Mouse (Mus musculus): ENCODE results near the gene Sult1c2. TPM values are rescaled to one million over a fixed set of nuclear protein-coding genes. Genes with fewer than 3 reads are reported as not detected.
"Not testable (repeated sequence)": the region's sequence is repeated elsewhere in the genome, so short reads cannot be mapped to it uniquely, and the experiment has no call there.

Sult1c2 gene
- not detected in 2 replicates for polyA plus RNA-seq (2014; fragmentation: Nextera tagmentation; extraction: Ambion mirVana)

GRCm38 (mm10) chr17:53846206-53846605 lies at the start of gene Sult1c2:
Sult1c2 (minus strand) TSS chr17:53846339.
- Histone ChIP-seq H3K27me3 (replicated peaks; ENCODE audit: control insufficient read depth, insufficient read depth, low read length) (no peaks in the 10 kb centered on the region), H3K36me3 (ENCODE audit: control insufficient read depth, insufficient read depth, low read length) (no peaks in the 10 kb centered on the region), H3K9me3 (ENCODE audit: control insufficient read depth, low read length) (no peaks in the 10 kb centered on the region), H3K9ac (ENCODE audit: low read depth, low read length) (no peak within 1 kb of the TSS), H3K27ac (replicated peaks; ENCODE audit: low read depth, low read length) (no peak within 1 kb of the TSS), H3K4me2 (ENCODE audit: low read depth, low read length) (no peak within 1 kb of the TSS), H3K4me3 (ENCODE audit: low read depth, low read length) (no peak within 1 kb of the TSS), H3K4me1 (ENCODE audit: control insufficient read depth, insufficient read depth, low read length) (no peaks in the 10 kb centered on the region)
- ATAC-seq (ENCODE audit: low read depth) (no peak), DNase-seq (ENCODE audit: low spot score) (no peak)
- WGBS, result 81% methylated on average over 4 of the region's 4 CpGs

GRCm38 (mm10) chr17:53879006-53879675 lies 33.0 kb upstream of the Sult1c2 start:
- not testable (repeated sequence) for ATAC-seq (ENCODE audit: low read depth); H3K27me3 ChIP-seq (replicated peaks; ENCODE audit: control insufficient read depth, insufficient read depth, low read length); H3K4me2 ChIP-seq (ENCODE audit: low read depth, low read length); H3K9me3 ChIP-seq (ENCODE audit: control insufficient read depth, low read length); H3K36me3 ChIP-seq (ENCODE audit: control insufficient read depth, insufficient read depth, low read length); H3K4me3 ChIP-seq (ENCODE audit: low read depth, low read length); H3K4me1 ChIP-seq (ENCODE audit: control insufficient read depth, insufficient read depth, low read length); DNase-seq (ENCODE audit: low spot score); H3K9ac ChIP-seq (ENCODE audit: low read depth, low read length); H3K27ac ChIP-seq (replicated peaks; ENCODE audit: low read depth, low read length)
- 82% methylated on average over 7 of the region's 7 CpGs for WGBS

- DNase-seq (ENCODE audit: low spot score) (no peak), ATAC-seq (ENCODE audit: low read depth) (no peak)
- H3K36me3 ChIP-seq (ENCODE audit: control insufficient read depth, insufficient read depth, low read length), result no peaks in the 10 kb centered on the region
- H3K4me3 ChIP-seq (ENCODE audit: low read depth, low read length), result no peak overlapping the region
- H3K27ac ChIP-seq (replicated peaks; ENCODE audit: low read depth, low read length), result no peak overlapping the region
- H3K9ac ChIP-seq (ENCODE audit: low read depth, low read length), result no peak overlapping the region
- no peak overlapping the region for H3K4me2 ChIP-seq (ENCODE audit: low read depth, low read length)
- WGBS, result 87% methylated on average over 2 of the region's 2 CpGs
- no peaks in the 10 kb centered on the region for H3K9me3 ChIP-seq (ENCODE audit: control insufficient read depth, low read length)
- H3K4me1 ChIP-seq (ENCODE audit: control insufficient read depth, insufficient read depth, low read length), result no peaks in the 10 kb centered on the region
- H3K27me3 ChIP-seq (replicated peaks; ENCODE audit: control insufficient read depth, insufficient read depth, low read length), result no peaks in the 10 kb centered on the region
Measured at GRCm38 (mm10) chr17:53874433-53874832, 28.3 kb upstream of the Sult1c2 start.

- Histone ChIP-seq H3K36me3 (ENCODE audit: control insufficient read depth, insufficient read depth, low read length) (no peaks in the 10 kb centered on the region), H3K27me3 (replicated peaks; ENCODE audit: control insufficient read depth, insufficient read depth, low read length) (no peaks in the 10 kb centered on the region), H3K4me2 (ENCODE audit: low read depth, low read length) (no peak overlapping the region), H3K9me3 (ENCODE audit: control insufficient read depth, low read length) (no peaks in the 10 kb centered on the region), H3K4me1 (ENCODE audit: control insufficient read depth, insufficient read depth, low read length) (no peaks in the 10 kb centered on the region), H3K9ac (ENCODE audit: low read depth, low read length) (no peak overlapping the region), H3K27ac (replicated peaks; ENCODE audit: low read depth, low read length) (no peak overlapping the region), H3K4me3 (ENCODE audit: low read depth, low read length) (no peak overlapping the region)
- DNase-seq (ENCODE audit: low spot score), result no peak
- no peak for ATAC-seq (ENCODE audit: low read depth)
- 81% methylated on average over 3 of the region's 3 CpGs for WGBS
Measured at GRCm38 (mm10) chr17:53872192-53872591, 26.1 kb upstream of the Sult1c2 start.

- H3K9me3 ChIP-seq (ENCODE audit: control insufficient read depth, low read length), result no peaks in the 10 kb centered on the region
- ATAC-seq (ENCODE audit: low read depth) (no peak), DNase-seq (ENCODE audit: low spot score) (no peak)
Measured at GRCm38 (mm10) chr17:53869931-53870330, 23.8 kb upstream of the Sult1c2 start.

GRCm38 (mm10) chr17:53865260-53865955 lies 19.3 kb upstream of the Sult1c2 start:
- 88% methylated on average over 6 of the region's 6 CpGs for WGBS
- no peak overlapping the region for H3K27ac ChIP-seq (replicated peaks; ENCODE audit: low read depth, low read length)
- no peaks in the 10 kb centered on the region for H3K36me3 ChIP-seq (ENCODE audit: control insufficient read depth, insufficient read depth, low read length)
- no peak overlapping the region for H3K4me3 ChIP-seq (ENCODE audit: low read depth, low read length)
- no peak overlapping the region for H3K9ac ChIP-seq (ENCODE audit: low read depth, low read length)
- no peaks in the 10 kb centered on the region for H3K4me1 ChIP-seq (ENCODE audit: control insufficient read depth, insufficient read depth, low read length)
- DNase-seq (ENCODE audit: low spot score) (no peak), ATAC-seq (ENCODE audit: low read depth) (no peak)
- H3K27me3 ChIP-seq (replicated peaks; ENCODE audit: control insufficient read depth, insufficient read depth, low read length), result no peaks in the 10 kb centered on the region
- no peaks in the 10 kb centered on the region for H3K9me3 ChIP-seq (ENCODE audit: control insufficient read depth, low read length)
- no peak overlapping the region for H3K4me2 ChIP-seq (ENCODE audit: low read depth, low read length)

More at GRCm38 (mm10) chr17:53869931-53870330, 23.8 kb upstream of the Sult1c2 start:
- Histone ChIP-seq H3K27me3 (replicated peaks; ENCODE audit: control insufficient read depth, insufficient read depth, low read length) (no peaks in the 10 kb centered on the region), H3K4me3 (ENCODE audit: low read depth, low read length) (no peak overlapping the region), H3K36me3 (ENCODE audit: control insufficient read depth, insufficient read depth, low read length) (no peaks in the 10 kb centered on the region), H3K4me2 (ENCODE audit: low read depth, low read length) (no peak overlapping the region), H3K27ac (replicated peaks; ENCODE audit: low read depth, low read length) (no peak overlapping the region), H3K9ac (ENCODE audit: low read depth, low read length) (no peak overlapping the region), H3K4me1 (ENCODE audit: control insufficient read depth, insufficient read depth, low read length) (no peaks in the 10 kb centered on the region)

- Histone ChIP-seq H3K9me3 (ENCODE audit: control insufficient read depth, low read length) (no peaks in the 10 kb centered on the region), H3K4me3 (ENCODE audit: low read depth, low read length) (no peak overlapping the region), H3K27ac (replicated peaks; ENCODE audit: low read depth, low read length) (no peak overlapping the region), H3K4me2 (ENCODE audit: low read depth, low read length) (no peak overlapping the region), H3K9ac (ENCODE audit: low read depth, low read length) (no peak overlapping the region), H3K4me1 (ENCODE audit: control insufficient read depth, insufficient read depth, low read length) (no peaks in the 10 kb centered on the region), H3K27me3 (replicated peaks; ENCODE audit: control insufficient read depth, insufficient read depth, low read length) (no peaks in the 10 kb centered on the region), H3K36me3 (ENCODE audit: control insufficient read depth, insufficient read depth, low read length) (no peaks in the 10 kb centered on the region)
- no peak for DNase-seq (ENCODE audit: low spot score)
- no peak for ATAC-seq (ENCODE audit: low read depth)
Measured at GRCm38 (mm10) chr17:53860548-53860947, 14.4 kb upstream of the Sult1c2 start.

GRCm38 (mm10) chr17:53854992-53855391 lies 8.9 kb upstream of the Sult1c2 start:
- Histone ChIP-seq H3K27me3 (replicated peaks; ENCODE audit: control insufficient read depth, insufficient read depth, low read length) (no peaks in the 10 kb centered on the region), H3K27ac (replicated peaks; ENCODE audit: low read depth, low read length) (no peak overlapping the region), H3K4me3 (ENCODE audit: low read depth, low read length) (no peak overlapping the region), H3K9ac (ENCODE audit: low read depth, low read length) (no peak overlapping the region), H3K36me3 (ENCODE audit: control insufficient read depth, insufficient read depth, low read length) (no peaks in the 10 kb centered on the region), H3K9me3 (ENCODE audit: control insufficient read depth, low read length) (no peaks in the 10 kb centered on the region), H3K4me2 (ENCODE audit: low read depth, low read length) (no peak overlapping the region), H3K4me1 (ENCODE audit: control insufficient read depth, insufficient read depth, low read length) (no peaks in the 10 kb centered on the region)
- WGBS, result 89% methylated on average over 3 of the region's 3 CpGs
- ATAC-seq (ENCODE audit: low read depth) (no peak), DNase-seq (ENCODE audit: low spot score) (no peak)

- no peaks in the 10 kb centered on the region for H3K9me3 ChIP-seq (ENCODE audit: control insufficient read depth, low read length)
- H3K27me3 ChIP-seq (replicated peaks; ENCODE audit: control insufficient read depth, insufficient read depth, low read length), result no peaks in the 10 kb centered on the region
- H3K4me1 ChIP-seq (ENCODE audit: control insufficient read depth, insufficient read depth, low read length), result no peaks in the 10 kb centered on the region
- no peaks in the 10 kb centered on the region for H3K36me3 ChIP-seq (ENCODE audit: control insufficient read depth, insufficient read depth, low read length)
- no peak overlapping the region for H3K27ac ChIP-seq (replicated peaks; ENCODE audit: low read depth, low read length)
- H3K4me2 ChIP-seq (ENCODE audit: low read depth, low read length), result no peak overlapping the region
- no peak overlapping the region for H3K9ac ChIP-seq (ENCODE audit: low read depth, low read length)
- DNase-seq (ENCODE audit: low spot score) (peak; percentile 2), ATAC-seq (ENCODE audit: low read depth) (no peak)
- 84% methylated on average over 7 of the region's 7 CpGs for WGBS
- no peak overlapping the region for H3K4me3 ChIP-seq (ENCODE audit: low read depth, low read length)
Measured at GRCm38 (mm10) chr17:53845796-53846195, 343 bp downstream of the Sult1c2 start.

All from embryonic facial prominence, embryonic 14.5 days (tissue).